Mouse (Mus musculus): Measurements from ENCODE around the gene Zfp462. TPM values are rescaled to one million over a fixed set of nuclear protein-coding genes. Genes with fewer than 3 reads are reported as not detected.

The Zfp462 gene
- 5.3 TPM for polyA plus RNA-seq (2014; fragmentation: Illumina TruSeq; extraction: RNeasy Lipid Tissue Mini Kit (QIAGEN cat#74804); ENCODE audit: low read depth, low replicate concordance)

DNA sequence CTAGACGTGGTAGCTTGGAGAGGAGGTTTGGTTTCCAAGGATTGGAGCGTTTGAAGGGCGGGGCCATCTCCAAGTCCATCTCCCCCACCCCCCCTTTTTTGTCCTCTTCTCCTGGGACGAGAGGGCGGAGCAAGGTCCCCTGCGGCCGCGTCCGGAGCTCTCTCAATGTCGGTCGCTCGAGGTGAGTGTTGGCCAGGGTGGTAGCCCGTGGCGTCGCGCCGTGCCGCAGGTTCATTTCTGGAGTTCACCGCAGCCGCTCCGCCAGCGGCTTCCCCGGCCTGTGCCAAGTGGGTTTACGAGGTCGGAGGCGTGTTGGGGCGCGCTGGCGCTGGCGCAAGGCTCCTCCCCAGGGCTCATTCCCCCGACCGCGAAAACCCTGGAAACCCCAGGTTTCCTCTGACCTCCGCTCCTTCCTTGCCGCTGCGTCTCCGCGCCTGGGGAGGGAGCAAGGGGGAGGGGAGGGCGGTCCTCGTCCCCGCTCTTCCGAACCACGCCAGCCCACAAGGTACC is at the start of gene Zfp462:
TSS of gene Zfp462 (plus strand) at position 128 of the 510 bp plus-strand sequence.

